Mouse (Mus musculus) heart, embryonic 14.5 days (tissue): ENCODE data around the gene Trip10. TPM values are rescaled to one million over a fixed set of nuclear protein-coding genes. Genes with fewer than 3 reads are reported as not detected.
"Not testable (repeated sequence)": the region's sequence is repeated elsewhere in the genome, so short reads cannot be mapped to it uniquely, and the experiment has no call there.

Experiments
- ATAC-seq: fragments of 200-750 bp; cut with Nextera tagmentation; 2 replicates; pipeline ENCODE4 v1.8.0; 2017; ENCODE audit warnings: low read depth, moderate TSS enrichment; ENCODE audit not compliant: insufficient number of reproducible peaks, insufficient read depth, low FRiP score
- H3K27ac ChIP-seq, 2 experiments: fragments of 200-500 bp in 1 of 2; fragments of 300-500 bp in 1 of 2; sonication (generic) in 1 of 2; replicated peaks in 1 of 2; 2 replicates each; pipeline ENCODE4 v1.5.1; 2012 to 2014; ENCODE audit warnings: low read depth in 2 of 2, low read length in 2 of 2, control low read depth in 1 of 2, mild to moderate bottlenecking in 1 of 2, mixed read lengths in 1 of 2; ENCODE audit not compliant: control insufficient read depth in 1 of 2, insufficient read depth in 1 of 2
- H3K27me3 ChIP-seq: fragments of 300-500 bp; sonication (generic); 2 replicates; pipeline ENCODE4 v1.6.1; 2014; ENCODE audit warnings: mild to moderate bottlenecking, low read length, control low read depth; ENCODE audit not compliant: control insufficient read depth, insufficient read depth
- H3K36me3 ChIP-seq: fragments of 300-500 bp; sonication (generic); 2 replicates; pipeline ENCODE4 v1.6.1; 2014; ENCODE audit warnings: mild to moderate bottlenecking, control low read depth, low read length, mixed read lengths; ENCODE audit not compliant: control insufficient read depth, insufficient read depth
- H3K4me1 ChIP-seq, 2 experiments: fragments of 200-500 bp in 1 of 2; fragments of 300-500 bp in 1 of 2; sonication (generic) in 1 of 2; 2 replicates each; pipeline ENCODE4 v1.6.1; 2012 to 2014; ENCODE audit warnings: low read length in 2 of 2, control low read depth in 1 of 2, mixed read lengths in 1 of 2; ENCODE audit not compliant: control insufficient read depth in 2 of 2, insufficient read depth in 2 of 2
- H3K4me2 ChIP-seq: fragments of 300-500 bp; sonication (generic); 2 replicates; pipeline ENCODE4 v1.6.1; 2014; ENCODE audit warnings: mild to moderate bottlenecking, low read length
- H3K4me3 ChIP-seq, 2 experiments: fragments of 200-500 bp in 1 of 2; fragments of 300-500 bp in 1 of 2; sonication (generic) in 1 of 2; 2 replicates each; pipeline ENCODE4 v1.5.1; 2012 to 2014; ENCODE audit warnings: low read length in 2 of 2, mild to moderate bottlenecking in 2 of 2, control low read depth in 1 of 2, low read depth in 1 of 2, moderate library complexity in 1 of 2; ENCODE audit not compliant: control insufficient read depth in 1 of 2, insufficient read depth in 1 of 2
- H3K9ac ChIP-seq: fragments of 300-500 bp; sonication (generic); 2 replicates; pipeline ENCODE4 v1.6.1; 2014; ENCODE audit warnings: mild to moderate bottlenecking, low read length
- H3K9me3 ChIP-seq: fragments of 300-500 bp; sonication (generic); 2 replicates; pipeline ENCODE4 v1.6.1; 2016; ENCODE audit warnings: low read length, control low read depth; ENCODE audit not compliant: control insufficient read depth
- WGBS: fragments of 180-500 bp; shearing (Covaris S2); extraction: QIAGEN DNeasy Blood & Tissue Kit; methylation state at CpG from one replicate; pipeline ENCODE4 v1.1.7; 2014; 5-methylcytosine and 5-hydroxymethylcytosine counted together
- polyA plus RNA-seq: library from polyadenylated mRNA; unstranded; fragments of >200 nt; fragmentation: Nextera tagmentation; extraction: Ambion mirVana; gene quantifications from 2 replicates; pipeline ENCODE4 v1.2.1, GENCODE M21; 2014

Trip10 gene
- polyA plus RNA-seq, 1 experiment from 2014 or later: 33.0 TPM

- not testable (repeated sequence) for H3K36me3 ChIP-seq, H3K4me3 ChIP-seq, H3K9ac ChIP-seq, H3K4me2 ChIP-seq, H3K9me3 ChIP-seq, ATAC-seq, H3K27me3 ChIP-seq, H3K27ac ChIP-seq
- 79% methylated on average over 4 of the region's 5 CpGs for WGBS
- peaks cover 13 to 16% of the 10 kb centered on the region in 2 experiments for H3K4me1 ChIP-seq
These were observed 28.5 kb downstream of the Trip10 start for GRCm38 (mm10) chr17:57277598-57278261.

- no peak for ATAC-seq
- Histone ChIP-seq H3K4me1 (peaks cover 13 to 16% of the 10 kb centered on the region in 2 experiments), H3K4me3 (no peak overlapping the region), H3K27me3 (peaks cover 10% of the 10 kb centered on the region; the same call in 1 of the 2 replicates), H3K9ac (no peak overlapping the region), H3K36me3 (no peaks in the 10 kb centered on the region), H3K4me2 (no peak overlapping the region), H3K9me3 (no peaks in the 10 kb centered on the region), H3K27ac (no peak overlapping the region)
- 50% methylated on average over 2 of the region's 2 CpGs for WGBS
These were observed 29.3 kb downstream of the Trip10 start for GRCm38 (mm10) chr17:57278537-57278936.

GRCm38 (mm10) chr17:57278943-57279590 is 29.8 kb downstream of the Trip10 start, which contains the start of gene Vav1:
Gene Vav1 (plus strand): TSS chr17:57279100.
- WGBS: 47% methylated on average over 26 of the region's 26 CpGs
- Histone ChIP-seq H3K9me3 (no peaks in the 10 kb centered on the region), H3K27me3 (peaks cover 10% of the 10 kb centered on the region; the same call in 1 of the 2 replicates), H3K4me2 (no peak within 1 kb of the TSS), H3K4me3 (no peak within 1 kb of the TSS), H3K27ac (no peak within 1 kb of the TSS), H3K9ac (no peak within 1 kb of the TSS), H3K36me3 (no peaks in the 10 kb centered on the region), H3K4me1 (peaks cover 13 to 16% of the 10 kb centered on the region in 2 experiments)
- no peak for ATAC-seq

GRCm38 (mm10) chr17:57279591-57280224 is 30.5 kb downstream of the Trip10 start:
- H3K4me3 ChIP-seq: no peak overlapping the region

GRCm38 (mm10) chr17:57280411-57280810 is 31.2 kb downstream of the Trip10 start:
- Histone ChIP-seq H3K27me3 (peaks cover 6% of the 10 kb centered on the region; the same call in 1 of the 2 replicates), H3K4me3 (no peak overlapping the region), H3K27ac (no peak overlapping the region), H3K4me2 (no peak overlapping the region), H3K9ac (no peak overlapping the region), H3K36me3 (no peaks in the 10 kb centered on the region), H3K9me3 (no peaks in the 10 kb centered on the region), H3K4me1 (peaks cover 10 to 11% of the 10 kb centered on the region in 2 experiments; a peak in 3 of 4 replicates)
- 62% methylated on average over 3 of the region's 3 CpGs for WGBS
- ATAC-seq: no peak

More at GRCm38 (mm10) chr17:57279591-57280224, 30.5 kb downstream of the Trip10 start:
- WGBS: 55% methylated on average over 9 of the region's 9 CpGs
- no peak for ATAC-seq
- Histone ChIP-seq H3K4me1 (peaks cover 11 to 14% of the 10 kb centered on the region in 2 experiments), H3K9me3 (no peaks in the 10 kb centered on the region), H3K27me3 (peaks cover 10% of the 10 kb centered on the region; the same call in 1 of the 2 replicates), H3K27ac (no peak overlapping the region), H3K36me3 (no peaks in the 10 kb centered on the region), H3K9ac (no peak overlapping the region), H3K4me2 (no peak overlapping the region)

GRCm38 (mm10) chr17:57283906-57284305 is 34.7 kb downstream of the Trip10 start:
- ATAC-seq: no peak
- H3K27ac ChIP-seq: no peak overlapping the region
- no peak overlapping the region for H3K4me3 ChIP-seq
- H3K9ac ChIP-seq: no peak overlapping the region
- H3K9me3 ChIP-seq: no peaks in the 10 kb centered on the region
- 72% methylated on average over 5 of the region's 5 CpGs for WGBS
- H3K4me2 ChIP-seq: no peak overlapping the region
- no peaks in the 10 kb centered on the region for H3K4me1 ChIP-seq
- H3K27me3 ChIP-seq: 0 out of 2 replicates have a peak, but pooled peaks cover 6% of the 10 kb centered on the region
- no peaks in the 10 kb centered on the region for H3K36me3 ChIP-seq

- no peak for ATAC-seq
- H3K9me3 ChIP-seq: no peaks in the 10 kb centered on the region
- 49% methylated on average over 2 of the region's 2 CpGs for WGBS
These were observed 35.8 kb downstream of the Trip10 start for GRCm38 (mm10) chr17:57285077-57285476.

More at GRCm38 (mm10) chr17:57285077-57285476, 35.8 kb downstream of the Trip10 start:
- Histone ChIP-seq H3K4me1 (peaks cover 0 to under 1% of the 10 kb centered on the region in 2 experiments; a peak in 1 of 4 replicates), H3K27me3 (0 out of 2 replicates have a peak, but pooled peaks cover 1% of the 10 kb centered on the region), H3K4me3 (no peak overlapping the region), H3K27ac (no peak overlapping the region), H3K36me3 (no peaks in the 10 kb centered on the region), H3K4me2 (no peak overlapping the region), H3K9ac (no peak overlapping the region)
